Mouse (Mus musculus) left cerebral cortex, postnatal 10 days (tissue): ENCODE measurements at regions not wholly inside any gene's neighbourhood (a gene's known extent, or its start where the extent isn't known, plus 50 kb on each side); places are given as distances from the start of the nearest gene placed in this dataset.

Experiments used
- DNase-seq, 2 experiments: peaks; one replicate each; pipeline ENCODE4 v3.0.0; 2021 to 2022; ENCODE audit warnings: low spot score in 2 of 2, mixed read lengths in 1 of 2; ENCODE audit errors: extremely low spot score in 1 of 2
- intact Hi-C: fragments of 180-260 bp; cut with DNase I; formaldehyde crosslinking; loops from one replicate; pipeline ENCODE4 v1.15.1; 2025

- intact Hi-C loops = no loop called here
- no peak for DNase-seq
Observed at GRCm38 (mm10) chr4:31569687-31570086, 394.2 kb upstream of the Map3k7 start.

GRCm38 (mm10) chr4:31576982-31577579 lies 386.8 kb upstream of the Map3k7 start:
- no peak for DNase-seq
- intact Hi-C loops = no loop called here

GRCm38 (mm10) chr4:31583495-31583894 lies 380.4 kb upstream of the Map3k7 start:
- DNase-seq = no peak
- intact Hi-C loops = no loop called here

GRCm38 (mm10) chr4:31584171-31584570 lies 379.7 kb upstream of the Map3k7 start:
- DNase-seq = peak in 1 of 2 experiments; percentile 4
- intact Hi-C loops = no loop called here

- intact Hi-C loops = no loop called here
- no peak for DNase-seq
Observed at GRCm38 (mm10) chr4:31594089-31594488, 369.8 kb upstream of the Map3k7 start.

GRCm38 (mm10) chr4:31601536-31601935 lies 362.4 kb upstream of the Map3k7 start:
- intact Hi-C loops = no loop called here

GRCm38 (mm10) chr4:31603776-31604175 lies 360.1 kb upstream of the Map3k7 start:
- intact Hi-C loops = no loop called here
- DNase-seq = no peak

More at GRCm38 (mm10) chr4:31601536-31601935, 362.4 kb upstream of the Map3k7 start:
- DNase-seq = peak in 1 of 2 experiments; percentile 4

- intact Hi-C loops = no loop called here
- DNase-seq = peak; percentile 35 to 42
Observed at GRCm38 (mm10) chr4:31608811-31609210, 355.1 kb upstream of the Map3k7 start.

- intact Hi-C loops = no loop called here
- DNase-seq = no peak
Observed at GRCm38 (mm10) chr4:31609559-31609958, 354.3 kb upstream of the Map3k7 start.

GRCm38 (mm10) chr4:31612147-31612824 lies 351.6 kb upstream of the Map3k7 start:
- DNase-seq = peak in 1 of 2 experiments; percentile 9
- intact Hi-C loops = no loop called here

GRCm38 (mm10) chr4:31612825-31613514 lies 350.9 kb upstream of the Map3k7 start:
- intact Hi-C loops = no loop called here
- no peak for DNase-seq

GRCm38 (mm10) chr4:31617572-31617971 lies 346.3 kb upstream of the Map3k7 start:
- intact Hi-C loops = no loop called here
- no peak for DNase-seq

- intact Hi-C loops = no loop called here
- DNase-seq = no peak
Observed at GRCm38 (mm10) chr4:31618026-31618425, 345.9 kb upstream of the Map3k7 start.

GRCm38 (mm10) chr4:31621205-31621604 lies 342.7 kb upstream of the Map3k7 start:
- no peak for DNase-seq
- intact Hi-C loops = no loop called here

GRCm38 (mm10) chr4:31627053-31627452 lies 336.8 kb upstream of the Map3k7 start:
- intact Hi-C loops = no loop called here
- no peak for DNase-seq

GRCm38 (mm10) chr4:31627777-31628176 lies 336.1 kb upstream of the Map3k7 start:
- DNase-seq = peak in 1 of 2 experiments; percentile 23
- intact Hi-C loops = no loop called here

GRCm38 (mm10) chr4:31638564-31638963 lies 325.3 kb upstream of the Map3k7 start:
- intact Hi-C loops = no loop called here
- no peak for DNase-seq

- DNase-seq = peak; percentile 60 to 64
- intact Hi-C loops = no loop called here
Observed at GRCm38 (mm10) chr4:31642161-31642560, 321.7 kb upstream of the Map3k7 start.

- intact Hi-C loops = no loop called here
- DNase-seq = no peak
Observed at GRCm38 (mm10) chr4:31642593-31643290, 321.2 kb upstream of the Map3k7 start.
